Mouse (Mus musculus) left cerebral cortex, postnatal 36 days (tissue): ENCODE data around the gene Tnfrsf25. TPM values are rescaled to one million over a fixed set of nuclear protein-coding genes. Genes with fewer than 3 reads are reported as not detected.

ENCODE experiments used
- DNase-seq, 2 experiments: peaks; one replicate each; pipeline ENCODE4 v3.0.0; 2021 to 2022; ENCODE audit warnings: low spot score in 2 of 2, mixed read lengths in 1 of 2
- intact Hi-C: fragments of 180-260 bp; cut with DNase I; formaldehyde crosslinking; loops from one replicate; pipeline ENCODE4 v1.15.1; 2025
- total RNA-seq, 2 experiments: library from RNA; stranded (reverse); gene quantifications; 2 replicates each; pipeline ENCODE4 v1.2.3; 2021

Gene Tnfrsf25
- total RNA-seq, 2 experiments from 2014 or later, result 8.7 to 10.1 TPM

DNA sequence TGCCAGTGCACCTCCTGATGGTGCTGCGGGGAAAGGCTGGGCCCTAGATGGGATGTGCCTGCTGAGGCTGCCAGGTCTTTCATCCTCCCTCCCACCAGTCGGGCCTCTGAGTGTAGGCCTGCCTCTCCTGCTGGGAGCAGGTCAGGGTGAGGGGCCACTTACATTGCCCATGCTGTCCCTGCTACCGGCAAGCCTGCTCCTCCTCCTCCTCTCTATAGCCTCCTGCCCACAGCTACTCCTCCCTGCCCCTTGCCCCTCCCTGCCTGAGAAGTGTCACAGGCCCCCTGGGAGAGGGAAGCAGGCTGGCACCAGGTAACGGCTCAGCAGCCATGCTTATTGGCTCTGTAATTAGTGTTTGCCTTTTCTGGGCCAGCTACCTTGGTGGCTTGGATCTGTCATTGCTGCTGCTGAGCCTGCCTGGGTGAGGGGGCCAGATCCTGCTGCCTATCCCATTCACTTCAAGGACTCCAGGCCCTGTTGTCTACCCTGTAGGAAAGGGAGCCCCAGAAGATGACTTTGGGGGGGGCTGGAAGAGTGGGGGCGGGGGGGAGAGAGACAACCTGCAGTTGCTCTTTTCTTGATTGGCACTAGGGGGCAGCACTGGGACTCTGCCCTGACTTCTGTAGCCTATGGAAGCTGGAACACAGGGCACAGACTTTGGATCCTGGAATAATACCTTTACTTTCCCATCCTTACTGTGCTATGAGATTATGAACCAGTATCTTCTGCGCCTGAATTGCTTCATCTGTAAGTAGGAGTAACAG, 20.6 kb downstream of the Tnfrsf25 start:
- intact Hi-C loops, result no loop called here
- DNase-seq, result no peak

DNA sequence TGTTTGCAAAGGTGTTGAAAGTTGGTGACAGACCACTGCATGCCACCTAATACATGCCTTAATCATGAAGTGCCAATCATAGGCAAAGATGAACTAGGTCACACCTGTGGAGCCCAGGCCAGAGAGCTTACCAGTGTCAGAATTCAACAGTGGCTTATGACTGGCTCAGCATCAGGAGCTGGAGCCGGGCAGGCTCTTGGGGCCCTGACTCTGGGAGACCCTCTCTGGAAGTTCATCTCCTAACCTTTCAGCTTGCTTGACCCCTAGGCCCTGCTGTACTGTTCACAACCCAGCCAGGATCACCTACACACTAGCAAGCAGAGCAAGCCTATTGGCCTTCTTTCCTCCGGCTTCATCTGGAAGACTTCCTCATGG, 21.1 kb downstream of the Tnfrsf25 start:
- intact Hi-C loops, result no loop called here

DNA sequence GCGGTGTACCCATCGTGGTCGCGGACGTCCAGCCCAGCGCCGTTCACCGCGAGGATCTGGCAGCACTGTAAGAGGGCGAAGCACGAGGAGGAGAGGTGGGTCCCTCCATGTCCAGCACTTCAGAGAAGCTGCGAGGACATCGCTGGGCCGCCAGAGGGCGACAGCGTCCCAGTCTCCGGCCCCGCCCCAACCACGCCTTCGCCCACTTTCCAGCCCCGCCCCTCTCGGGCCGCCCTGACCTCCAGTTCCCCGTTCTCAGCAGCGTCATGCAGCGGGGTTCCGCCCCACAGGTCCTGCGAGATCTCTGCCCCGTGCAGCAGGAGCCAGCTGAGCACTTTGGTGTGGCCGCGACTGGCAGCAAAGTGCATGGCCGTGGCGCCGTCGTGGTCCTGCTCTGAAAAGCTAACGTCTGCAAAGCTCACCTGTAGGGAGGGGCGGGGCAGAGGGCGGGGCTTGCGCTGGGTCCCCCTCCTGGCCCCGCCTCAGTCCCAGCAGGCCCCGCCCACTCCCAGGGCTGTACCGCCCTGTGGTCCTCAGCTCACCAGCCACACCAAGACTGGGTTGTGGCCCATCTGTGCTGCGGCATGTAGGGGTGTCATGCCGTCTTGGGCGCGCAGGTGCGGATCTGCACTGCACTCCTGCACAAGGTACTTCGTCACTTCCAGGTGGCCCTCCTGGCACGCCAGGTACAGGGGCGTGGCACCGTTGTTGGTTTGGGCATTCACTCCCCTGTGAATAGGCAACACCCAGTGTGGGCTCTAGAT, 22.9 kb downstream of the Tnfrsf25 start:
- intact Hi-C loops, result no loop called here
- peak; percentile 75 to 79 for DNase-seq

More for the DNA sequence above, 21.1 kb downstream of the Tnfrsf25 start:
- no peak for DNase-seq

DNA sequence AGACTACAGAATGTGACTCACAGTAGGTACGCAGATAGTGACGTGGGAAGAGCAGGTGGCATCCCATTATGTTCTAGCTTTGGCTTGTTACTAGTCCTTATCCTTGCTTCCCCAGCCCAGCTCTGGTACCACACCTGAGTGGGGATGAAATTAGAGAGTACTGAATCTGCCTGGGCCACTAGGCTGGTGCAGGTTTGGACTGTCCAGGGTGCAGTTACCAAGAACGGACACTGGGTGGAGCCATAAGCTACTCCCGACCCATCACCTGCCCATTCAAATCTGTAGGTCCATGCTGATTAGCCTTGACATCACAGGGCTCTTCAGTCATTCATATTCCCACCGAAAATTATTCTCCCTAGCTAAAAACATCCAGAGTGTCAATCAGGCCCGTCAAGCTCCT, 24.7 kb downstream of the Tnfrsf25 start:
- DNase-seq, result no peak
- intact Hi-C loops, result no loop called here

DNA sequence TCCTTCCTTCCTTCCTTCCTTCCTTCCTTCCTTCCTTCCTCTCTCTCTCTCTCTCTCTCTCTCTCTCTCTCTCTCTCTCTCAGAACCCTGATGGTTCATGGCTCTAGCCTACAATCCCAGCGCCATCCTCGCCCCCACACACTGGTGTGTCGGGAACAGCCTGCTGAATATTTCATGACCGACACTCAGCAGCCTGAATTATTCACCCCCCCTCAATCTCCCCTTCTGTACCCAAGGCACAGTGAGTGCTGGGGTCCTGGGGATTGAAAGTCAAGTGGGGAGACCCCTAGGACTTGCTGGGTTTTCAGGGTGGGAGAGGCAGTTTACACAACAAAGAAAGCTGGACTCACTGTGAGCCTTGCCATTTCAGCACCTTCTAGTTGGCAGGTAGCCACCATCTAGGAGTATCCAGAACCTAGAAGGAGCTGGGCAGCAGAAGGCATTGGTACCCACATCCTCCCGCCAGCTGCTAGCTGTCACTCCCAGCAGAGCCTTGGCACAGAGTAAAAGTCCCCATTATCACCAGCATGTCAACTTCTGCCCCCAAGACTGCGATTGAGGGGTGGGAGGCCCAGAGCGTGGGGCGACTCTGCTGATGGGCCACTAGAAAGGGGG, 25.9 kb downstream of the Tnfrsf25 start:
- peak; percentile 51 to 55 for DNase-seq
- intact Hi-C loops, result no loop called here

DNA sequence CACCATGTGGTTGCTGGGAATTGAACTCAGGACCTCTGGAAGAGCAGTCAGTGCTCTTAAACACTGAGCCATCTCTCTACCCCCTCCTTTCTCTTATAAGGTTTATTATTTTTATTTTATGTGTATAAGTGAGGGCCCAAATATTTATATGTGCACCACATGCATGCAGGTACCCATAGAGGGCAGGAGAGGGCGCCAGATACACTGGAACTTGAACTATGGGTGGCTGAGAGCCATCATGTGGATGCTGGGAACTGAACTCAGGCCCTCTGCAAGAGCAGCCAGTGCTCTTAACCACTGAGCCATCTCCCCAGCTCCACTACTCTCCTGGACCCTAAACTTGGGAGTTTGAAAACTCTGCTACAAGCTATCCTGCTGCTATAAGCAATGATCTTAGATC, 27.9 kb downstream of the Tnfrsf25 start:
- intact Hi-C loops, result no loop called here
- DNase-seq, result no peak

DNA sequence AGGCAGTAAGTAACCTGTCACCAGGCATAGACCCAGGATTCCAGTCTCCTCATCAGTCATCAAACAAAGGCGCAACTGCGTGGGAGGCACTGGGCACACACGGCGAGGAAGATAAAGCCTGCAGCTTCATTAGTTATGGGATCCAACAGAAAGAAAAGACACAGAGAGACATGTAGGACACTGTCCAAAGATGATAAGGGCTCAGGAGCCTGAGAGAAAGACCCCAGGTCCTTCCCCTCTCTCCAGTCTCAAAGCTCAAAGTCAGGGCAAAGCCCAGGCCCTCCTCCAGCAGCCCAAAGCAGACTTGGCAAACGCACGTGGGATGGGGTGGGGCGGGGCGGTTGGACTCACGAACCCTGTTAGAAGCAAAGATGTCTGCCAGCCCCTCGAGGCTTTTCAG, 29.7 kb downstream of the Tnfrsf25 start:
- no peak for DNase-seq
- intact Hi-C loops, result no loop called here

DNA sequence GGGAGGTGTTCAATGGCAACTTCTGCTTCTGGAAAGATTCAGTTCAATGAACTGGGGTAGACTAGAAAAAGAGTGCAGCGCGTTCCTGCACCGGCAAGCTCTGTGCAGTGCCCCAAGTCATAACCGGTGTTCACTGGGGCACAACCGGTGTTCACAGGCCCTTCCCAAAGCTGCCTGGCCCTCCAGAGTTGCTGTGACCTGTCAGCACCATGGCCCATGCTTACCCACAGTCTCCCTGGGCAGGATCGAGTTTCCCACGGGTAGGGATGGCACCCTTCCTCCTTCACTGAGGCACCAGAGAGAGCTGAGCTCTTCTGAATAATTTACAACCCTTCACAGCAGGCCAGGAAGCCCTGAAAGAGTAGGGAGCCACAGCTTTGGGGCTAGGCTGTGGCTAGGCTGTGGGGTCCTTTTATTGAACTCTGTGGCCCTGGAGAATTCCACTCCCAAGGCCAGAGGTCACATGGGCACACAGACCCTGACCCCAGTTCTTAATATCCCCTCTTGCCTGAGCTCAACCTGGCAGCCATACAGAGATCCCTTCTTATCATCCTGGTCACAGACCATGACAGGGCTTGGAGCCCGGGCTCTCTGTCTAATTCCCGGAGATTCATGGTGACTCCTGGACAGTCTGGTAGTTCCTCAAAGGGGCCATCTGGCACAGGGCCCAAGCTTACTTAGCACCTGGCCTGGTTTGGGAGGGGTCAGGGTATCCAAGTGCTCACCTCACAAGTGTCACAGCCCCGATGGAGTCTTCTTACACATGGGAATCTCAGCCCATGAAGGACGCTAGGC, 30.5 kb downstream of the Tnfrsf25 start:
- intact Hi-C loops, result no loop called here
- DNase-seq, result no peak

DNA sequence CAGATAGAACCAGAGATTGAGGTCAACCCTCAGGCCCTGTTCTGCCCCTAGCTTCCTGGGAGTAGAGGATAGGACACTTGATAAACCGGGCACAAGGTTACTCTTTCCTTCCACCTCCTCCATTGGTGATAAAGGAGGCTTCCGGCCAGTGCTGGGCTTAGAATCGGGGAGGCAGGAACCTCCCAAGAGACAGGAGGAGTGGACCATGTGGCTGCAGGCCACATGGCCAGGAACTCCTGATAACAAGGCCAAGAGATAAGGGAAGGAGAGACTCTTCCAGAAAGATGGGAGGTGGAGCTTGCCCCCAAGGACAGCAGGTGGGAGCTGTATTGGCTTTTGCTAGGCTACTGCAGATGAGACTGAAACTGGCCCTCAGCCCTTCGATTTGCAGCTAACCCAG, 34.8 kb downstream of the Tnfrsf25 start:
- intact Hi-C loops, result no loop called here
- no peak for DNase-seq

DNA sequence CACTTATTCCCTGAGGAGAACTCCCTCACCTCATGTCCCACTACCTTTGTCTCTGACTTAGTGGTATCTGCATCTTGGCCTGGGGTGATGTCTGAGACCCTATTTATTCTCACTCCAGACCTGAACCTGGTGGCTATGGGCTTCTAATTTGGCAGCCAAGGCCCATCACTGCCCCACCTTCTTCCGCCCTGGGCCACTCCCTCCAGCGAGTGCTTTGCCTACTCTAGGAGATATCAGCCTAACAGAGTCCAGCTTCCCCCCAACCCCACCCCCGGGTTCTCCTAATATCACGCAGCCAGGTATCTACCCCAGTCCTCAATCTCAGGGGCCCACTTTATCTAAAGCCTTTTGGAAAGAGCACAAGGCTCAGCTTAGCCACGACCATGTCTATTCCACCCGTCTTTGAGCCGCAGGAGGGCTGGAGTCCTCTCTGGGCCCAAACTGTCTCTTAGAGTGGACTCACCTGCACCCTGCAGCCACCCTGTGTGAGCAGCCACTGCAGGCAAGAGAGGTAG, 35.8 kb downstream of the Tnfrsf25 start:
- no peak for DNase-seq
- intact Hi-C loops, result no loop called here

DNA sequence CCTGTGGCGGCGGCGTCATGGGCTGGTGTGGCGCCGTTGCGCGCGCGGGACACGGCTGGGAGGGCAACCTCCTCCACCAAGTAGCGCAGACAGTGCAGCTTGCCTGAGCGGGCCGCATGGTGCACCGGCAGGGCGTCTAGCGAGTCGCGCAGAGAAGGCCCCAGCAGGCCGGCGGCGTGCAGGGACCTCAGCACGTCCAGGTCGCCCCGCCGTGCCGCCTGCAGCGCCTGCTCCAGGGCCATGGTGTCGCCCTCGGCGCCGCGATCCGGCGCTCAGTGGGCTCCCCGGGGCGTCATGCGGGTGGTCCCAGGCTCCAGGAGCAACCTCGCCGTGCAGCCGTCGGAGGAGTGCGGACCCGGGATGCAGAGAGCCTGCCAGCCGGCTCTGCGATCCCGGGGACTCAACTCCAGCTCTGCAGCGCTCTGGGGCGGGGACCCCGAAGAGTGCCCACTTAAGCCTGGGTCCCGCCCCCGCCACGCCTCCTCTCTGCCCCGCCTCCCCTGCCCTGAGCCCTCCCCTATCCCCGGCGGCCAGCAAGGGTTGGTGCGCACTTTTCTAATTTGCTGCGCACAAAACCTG, 36.3 kb downstream of the Tnfrsf25 start, which contains the start of gene Espn:
Gene Espn (minus strand): TSS at position 406 of the 579 bp plus-strand sequence.
- intact Hi-C loops, result no loop called here

DNA sequence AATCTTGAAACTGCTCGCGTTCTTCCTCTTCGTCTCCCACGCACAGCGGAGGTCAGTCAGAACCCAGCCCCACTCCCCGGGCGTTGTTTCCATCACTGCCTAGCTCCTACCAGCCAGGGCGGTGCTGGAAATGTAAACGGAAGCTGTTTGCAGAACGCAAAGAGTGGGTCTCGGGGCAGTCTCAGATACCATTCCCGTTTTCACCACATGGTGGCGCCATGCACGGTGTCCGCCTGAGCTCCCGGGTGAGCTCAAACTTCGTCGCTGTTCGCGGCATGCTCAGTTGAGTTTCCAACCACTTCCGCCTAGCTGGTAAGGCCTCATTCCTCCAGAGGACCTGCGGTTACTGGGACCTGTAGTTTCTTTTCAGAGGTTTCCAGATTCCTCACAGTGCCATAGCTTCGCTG, 38.0 kb downstream of the Tnfrsf25 start:
- intact Hi-C loops, result no loop called here
- DNase-seq, result peak; percentile 69 to 76

More for the DNA sequence above, 36.3 kb downstream of the Tnfrsf25 start, which contains the start of gene Espn:
- DNase-seq, result no peak

DNA sequence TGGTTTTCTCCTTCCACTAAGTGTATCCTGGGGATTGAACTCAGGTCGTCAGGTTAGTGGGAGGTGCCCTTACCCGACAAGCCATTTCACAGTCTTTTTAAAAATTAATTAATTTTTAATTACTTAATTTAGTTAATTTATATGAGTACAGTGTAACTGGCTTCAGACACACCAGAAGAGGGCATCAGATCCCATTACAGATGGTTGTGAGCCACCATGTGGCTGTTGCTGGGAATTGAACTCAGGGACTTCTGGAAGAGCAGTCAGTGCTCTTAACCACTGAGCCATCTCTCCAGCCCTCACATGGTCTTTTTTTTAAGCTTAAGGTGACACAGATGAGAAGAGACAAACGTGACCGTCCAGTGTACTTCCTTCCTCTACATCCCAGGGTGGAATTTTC, 39.3 kb downstream of the Tnfrsf25 start:
- DNase-seq, result no peak
- intact Hi-C loops, result no loop called here

DNA sequence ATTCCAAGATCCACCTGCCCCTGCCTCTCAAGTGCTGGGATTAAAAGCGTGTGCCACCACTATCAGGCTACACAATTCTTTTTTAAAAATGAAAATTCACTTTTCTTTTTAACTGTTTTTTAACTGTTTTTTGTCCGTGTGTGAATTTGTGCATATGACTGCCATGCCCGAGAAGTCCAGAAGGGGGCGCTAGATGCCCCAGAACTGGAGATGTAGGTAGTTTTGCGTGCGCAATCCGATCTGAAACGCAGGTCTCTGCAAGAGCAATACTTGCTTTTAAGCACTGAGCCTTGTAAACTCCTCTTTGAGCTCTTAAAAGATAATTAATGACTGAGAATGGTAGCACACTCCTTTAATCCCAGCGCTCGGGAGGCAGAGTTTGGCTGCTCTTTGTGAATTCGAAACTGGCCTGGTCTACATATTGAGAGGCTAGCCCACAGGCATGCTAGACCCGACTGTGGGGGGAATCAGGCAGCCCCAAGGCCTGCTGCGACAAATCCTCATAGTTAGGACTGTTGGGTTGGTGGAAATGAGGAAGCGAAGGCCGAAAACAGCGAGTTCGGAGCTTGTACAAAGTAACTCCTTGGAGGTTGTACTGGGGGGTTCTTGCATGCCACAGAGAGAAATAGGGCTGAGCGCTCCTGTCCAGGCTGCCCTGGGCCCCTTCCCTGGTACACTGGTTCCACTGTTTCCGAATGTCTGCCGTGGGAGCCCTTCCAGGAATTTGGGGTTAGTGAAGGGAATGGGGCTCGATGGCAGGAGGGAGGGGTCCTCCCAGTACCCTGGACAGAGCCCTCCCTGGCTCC, 42.2 kb downstream of the Tnfrsf25 start:
- DNase-seq, result no peak
- intact Hi-C loops, result no loop called here

DNA sequence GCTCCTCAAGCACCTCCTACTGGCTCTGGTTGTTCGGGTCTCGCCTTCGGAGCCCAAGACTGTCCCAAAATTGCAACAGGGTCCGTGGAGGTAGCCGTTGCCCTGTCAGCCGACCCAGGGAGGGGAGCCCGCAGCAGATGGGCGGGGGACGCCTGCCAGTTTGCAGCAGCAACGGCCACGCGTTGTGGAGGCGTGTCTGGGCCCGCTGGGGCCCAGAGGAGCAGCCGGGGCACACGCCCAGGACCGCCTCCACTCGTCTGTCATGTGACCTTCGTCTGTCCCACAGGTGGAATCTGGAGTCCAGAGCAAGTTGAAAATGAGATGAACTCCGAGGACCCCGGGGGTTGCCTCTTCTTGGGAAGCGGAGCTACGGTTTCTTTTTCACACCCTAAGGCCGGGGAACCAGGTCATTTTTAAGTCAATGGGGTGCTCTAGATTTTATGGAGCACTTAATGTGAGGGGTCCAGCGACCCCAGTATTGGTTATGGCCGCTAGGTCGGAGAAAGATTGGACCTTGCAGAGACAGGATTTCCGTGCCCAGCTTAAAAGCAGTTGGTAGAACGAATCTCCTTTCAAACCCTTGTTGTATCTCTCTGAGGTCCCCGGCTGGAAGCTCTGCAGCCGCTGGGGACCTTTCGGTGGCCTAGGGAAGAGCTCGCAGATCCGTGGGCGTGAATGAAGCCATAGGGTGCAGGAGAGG, 43.0 kb downstream of the Tnfrsf25 start, which contains the start of gene Hes2:
Gene Hes2 (plus strand): TSS at position 283 of the 700 bp plus-strand sequence.
- intact Hi-C loops, result no loop called here
- DNase-seq, result no peak

DNA sequence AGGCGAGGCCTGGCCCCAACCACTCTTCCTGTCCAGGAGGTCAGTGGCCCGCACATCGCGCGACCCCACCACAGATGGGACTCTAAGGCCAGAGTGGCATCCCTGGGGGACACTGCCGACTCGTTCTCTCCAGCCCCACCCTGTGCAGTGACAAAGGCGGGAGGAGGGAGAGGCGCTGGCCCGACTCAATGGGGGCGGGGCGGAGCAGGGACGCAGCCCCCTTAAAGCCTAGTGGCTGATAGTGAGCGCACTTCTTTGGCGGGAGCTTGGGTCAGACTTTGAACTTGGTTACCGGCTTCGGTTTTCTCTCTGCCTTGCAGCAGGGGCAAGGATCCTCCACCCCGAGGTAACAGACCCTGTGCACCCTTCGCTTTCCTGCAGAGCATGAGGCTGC, 43.5 kb downstream of the Tnfrsf25 start:
- intact Hi-C loops, result no loop called here
- no peak for DNase-seq

DNA sequence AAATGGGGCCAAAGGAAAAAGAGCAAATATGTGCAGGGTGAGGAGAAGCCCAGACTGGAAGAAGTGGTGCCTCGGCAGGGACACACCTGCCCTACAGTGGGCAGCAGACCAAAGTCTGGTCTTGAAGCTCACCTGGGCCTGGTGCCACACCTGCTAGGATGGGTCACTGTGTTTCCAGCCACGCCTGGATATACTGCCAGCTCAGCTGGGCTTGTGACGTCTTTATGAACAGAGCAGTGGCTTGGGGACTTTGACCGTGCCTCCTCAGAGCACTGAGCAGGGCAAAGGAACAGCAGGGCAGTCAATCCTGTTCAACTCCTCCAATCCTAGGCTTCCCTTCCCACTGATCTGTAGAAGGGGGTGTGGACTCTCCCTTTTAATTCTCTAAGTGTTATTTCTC, 45.0 kb downstream of the Tnfrsf25 start:
- intact Hi-C loops, result no loop called here
- DNase-seq, result no peak

DNA sequence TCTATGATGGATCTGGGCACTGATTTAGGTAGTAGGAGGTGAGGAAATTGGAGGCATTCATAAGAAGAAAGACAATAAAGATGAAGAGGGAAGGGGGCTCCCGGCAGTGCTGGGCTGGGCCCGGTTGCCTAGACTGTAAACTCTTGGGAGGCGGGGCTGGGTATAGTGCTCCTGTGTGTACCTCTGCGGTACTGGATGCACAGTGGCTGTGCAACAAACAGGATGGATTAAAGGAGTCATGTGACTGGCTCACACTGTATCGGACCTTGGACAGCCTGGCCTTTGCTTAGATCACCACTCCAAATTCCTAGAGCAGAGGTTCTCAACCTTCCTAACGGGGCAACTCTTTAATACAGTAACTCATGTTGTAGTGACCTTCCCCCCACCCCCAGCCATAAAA, 45.9 kb downstream of the Tnfrsf25 start:
- no peak for DNase-seq
- intact Hi-C loops, result no loop called here
